Comparison of ENCODE assay signal across 24 mouse cellular contexts in genomic region chr15:8697500-8697899, GRCm38 (mm10). TPM values are rescaled to one million over a fixed set of nuclear protein-coding genes. Genes with fewer than 3 reads are reported as not detected.
DNase-seq lines count a peak whose midpoint lies in the region; ATAC-seq and TF ChIP-seq lines count a peak whose summit lies in the region.
"Had no signal": no experiment of that assay in that cellular context is flagged by ENCODE, and none has a peak within 500 bp of the region (broad histone marks: within the 10 kb centered on the region; RNA-seq: fewer than 3 reads in every experiment).

No protein-coding gene starts in this region.

- peak overlapping the region; percentile 32; the same call in 1 of the 2 replicates for H3K27ac ChIP-seq in heart, embryonic 13.5 days (replicated peaks)
- H3K27ac ChIP-seq in intestine, postnatal 0 days (ENCODE audit: low read depth, low read length), result no peak overlapping the region
- H3K27ac ChIP-seq: heart, embryonic 15.5 days; hindbrain, embryonic 13.5 days; midbrain, embryonic 15.5 days; neural tube, embryonic 13.5 days had no signal

- H3K9me3 ChIP-seq in heart, embryonic 13.5 days, result no peaks in the 10 kb centered on the region
- H3K9me3 ChIP-seq in intestine, postnatal 0 days (ENCODE audit: control insufficient read depth), result no peaks in the 10 kb centered on the region
- H3K9me3 ChIP-seq: G1E; heart, embryonic 15.5 days; hindbrain, embryonic 13.5 days; midbrain, embryonic 15.5 days; neural tube, embryonic 13.5 days had no signal

- H3K4me1 ChIP-seq in heart, embryonic 13.5 days, result peaks cover 16% of the 10 kb centered on the region
- H3K4me1 ChIP-seq in intestine, postnatal 0 days (replicated peaks; ENCODE audit: control insufficient read depth, insufficient read depth, low read length), result no peaks in the 10 kb centered on the region
- H3K4me1 ChIP-seq: hindbrain, embryonic 13.5 days; midbrain, embryonic 15.5 days; neural tube, embryonic 13.5 days had no signal

- 50% methylated on average over 3 of the region's 3 CpGs for WGBS in heart, embryonic 13.5 days
- 49% methylated on average over 3 of the region's 3 CpGs for WGBS in intestine, postnatal 0 days

- peaks cover 5% of the 10 kb centered on the region; the same call in 1 of the 2 replicates for H3K36me3 ChIP-seq in heart, embryonic 13.5 days
- H3K36me3 ChIP-seq in intestine, postnatal 0 days (ENCODE audit: control insufficient read depth, insufficient read depth), result no peaks in the 10 kb centered on the region
- H3K36me3 ChIP-seq: G1E; heart, embryonic 15.5 days; midbrain, embryonic 15.5 days; neural tube, embryonic 13.5 days had no signal

- no peak overlapping the region for H3K9ac ChIP-seq in heart, embryonic 13.5 days
- H3K9ac ChIP-seq in intestine, postnatal 0 days (ENCODE audit: low read depth, low read length), result no peak overlapping the region
- H3K9ac ChIP-seq: heart, embryonic 15.5 days; hindbrain, embryonic 13.5 days; midbrain, embryonic 15.5 days; neural tube, embryonic 13.5 days had no signal

- no peak for TF ChIP-seq CTCF in intestine, postnatal 0 days (IDR thresholded peaks at IDR 0.05; ENCODE audit: low read depth)

- no peak overlapping the region for H3K4me3 ChIP-seq in heart, embryonic 13.5 days
- no peak overlapping the region for H3K4me3 ChIP-seq in intestine, postnatal 0 days (ENCODE audit: low read depth, low read length)
- H3K4me3 ChIP-seq: heart, embryonic 15.5 days; hindbrain, embryonic 13.5 days; midbrain, embryonic 15.5 days; neural tube, embryonic 13.5 days had no signal

- H3K27me3 ChIP-seq in heart, embryonic 13.5 days (replicated peaks), result no peaks in the 10 kb centered on the region
- no peaks in the 10 kb centered on the region for H3K27me3 ChIP-seq in intestine, postnatal 0 days (replicated peaks; ENCODE audit: control insufficient read depth, insufficient read depth, low read length)
- H3K27me3 ChIP-seq: heart, embryonic 15.5 days; hindbrain, embryonic 13.5 days; midbrain, embryonic 15.5 days; neural tube, embryonic 13.5 days; Patski had no signal

- ATAC-seq in heart, embryonic 13.5 days (ENCODE audit: extremely low read depth, insufficient number of reproducible peaks, low FRiP score, low TSS enrichment), result no peak
- ATAC-seq in intestine, postnatal 0 days, result no peak
- ATAC-seq: activated CD4-positive, CD25-positive, alpha-beta regulatory T cell, adult 4 months; forebrain, embryonic 16.5 days; midbrain, embryonic 15.5 days; Patski had no signal

- no peak for DNase-seq in heart, adult 8-10 months (ENCODE audit: low spot score)
- DNase-seq in right cerebral cortex, postnatal 25 days, result peak; percentile 36
- no peak for DNase-seq in right cerebral cortex, postnatal 14 days
- DNase-seq in ZHBTc4 (ENCODE audit: low read depth, low spot score), result peak; percentile 60
- peak; percentile 47 for DNase-seq in telencephalon, adult 2 months (ENCODE audit: low read depth, low spot score)
- DNase-seq in adrenal gland, adult 18-20 months (ENCODE audit: low spot score in 2 of 2), result no peak
- DNase-seq: adrenal gland, postnatal 14 days; cerebellum, adult 9-10 months; gastrocnemius, postnatal 36 days; heart, postnatal 36 days; kidney, adult 18-20 months; kidney, postnatal 4 days; lung, postnatal 4 days; thymus, postnatal 25 days had no signal

- no peak overlapping the region for H3K4me2 ChIP-seq in heart, embryonic 13.5 days
- H3K4me2 ChIP-seq in intestine, postnatal 0 days (replicated peaks; ENCODE audit: low read depth), result no peak overlapping the region
- H3K4me2 ChIP-seq: heart, embryonic 15.5 days; hindbrain, embryonic 13.5 days; midbrain, embryonic 15.5 days; neural tube, embryonic 13.5 days had no signal

RNA-seq across cellular contexts. Expression of gene Slc1a3, which starts 13.1 kb away (rescaled TPM):
- polyA plus RNA-seq in heart, embryonic 13.5 days (2015; fragmentation: Nextera tagmentation; extraction: Ambion mirVana), result 12.7 and 14.8 TPM in 2 replicates
- total RNA-seq in heart, adult 8-10 months (2022), result 1 to 10 TPM; 1.4 to 1.8 (median 1.7) TPM
- total RNA-seq in adrenal gland, adult 18-20 months (2021), result 10 to 100 TPM; 17.7 to 32.8 TPM
- polyA plus RNA-seq in intestine, postnatal 0 days (2015; fragmentation: Nextera tagmentation; extraction: Ambion mirVana), result 0.50 and 0.53 TPM in 2 replicates
- polyA plus RNA-seq: G1E had no signal

Comparison
In these comparisons a context has a peak if more than half of its experiments do, and no peak if none do; other contexts are left out.
1. DNase-seq: peak in right cerebral cortex, postnatal 25 days (single experiment), ZHBTc4 (single experiment) and telencephalon, adult 2 months (single experiment); none in heart, adult 8-10 months (single experiment), right cerebral cortex, postnatal 14 days (single experiment) and adrenal gland, adult 18-20 months (0 of 2).
2. RNA of gene Slc1a3, which starts 13.1 kb away (total RNA-seq): 17.7 to 32.8 TPM in adrenal gland, adult 18-20 months; 1.4 to 1.8 TPM in heart, adult 8-10 months; every median in the first group is over 4 times any median in the second.